Mouse (Mus musculus): ENCODE data around the gene Pcgf2. TPM values are rescaled to one million over a fixed set of nuclear protein-coding genes. Genes with fewer than 3 reads are reported as not detected.
A peak's percentile ranks its signal among the peaks of the same experiment; 100 is the strongest.

Pcgf2 gene
- total and polyA plus RNA-seq, 3 experiments, result 5.4 to 18.5 TPM; not detected in 1

GRCm38 (mm10) chr11:97666221-97666620 lies 34.1 kb downstream of the Pcgf2 start:
- DNase-seq (ENCODE audit: low spot score), result no peak
- H3K9me3 ChIP-seq (replicated peaks), result 0 out of 2 replicates have a peak, but pooled peaks cover 2% of the 10 kb centered on the region
- peaks cover 60% of the 10 kb centered on the region for H3K36me3 ChIP-seq (replicated peaks)
- peaks cover 41% of the 10 kb centered on the region for H3K4me1 ChIP-seq (ENCODE audit: insufficient read depth, low read depth, low read length)
- H3K4me3 ChIP-seq (ENCODE audit: low read depth, low read length), result no peak overlapping the region
- TF ChIP-seq TAL1 (conservative IDR thresholded peaks at IDR 0.05; ENCODE audit: low read depth, low read length) (no peak), GATA2 (IDR thresholded peaks at IDR 0.05; ENCODE audit: borderline replicate concordance, low read depth, low read length) (no peak), GATA1 (IDR thresholded peaks at IDR 0.05; ENCODE audit: borderline replicate concordance, low read length) (no peak), CTCF (IDR thresholded peaks at IDR 0.05; ENCODE audit: low read depth, low read length) (no peak), POLR2AphosphoS5 (IDR thresholded peaks at IDR 0.05; ENCODE audit: insufficient replicate concordance, low read depth, low read length) (no peak)
- peaks cover 51% of the 10 kb centered on the region for H3K27me3 ChIP-seq (ENCODE audit: insufficient read depth, low read length)
- no peak for ATAC-seq (ENCODE audit: extremely low read depth, insufficient number of reproducible peaks, low FRiP score, poor library complexity, severe bottlenecking)

GRCm38 (mm10) chr11:97665431-97665830 lies 34.9 kb downstream of the Pcgf2 start:
- Histone ChIP-seq H3K9me3 (replicated peaks) (0 out of 2 replicates have a peak, but pooled peaks cover 2% of the 10 kb centered on the region), H3K4me1 (ENCODE audit: insufficient read depth, low read depth, low read length) (peaks cover 49% of the 10 kb centered on the region), H3K4me3 (ENCODE audit: low read depth, low read length) (no peak overlapping the region), H3K27me3 (ENCODE audit: insufficient read depth, low read length) (peaks cover 59% of the 10 kb centered on the region), H3K36me3 (replicated peaks) (peaks cover 52% of the 10 kb centered on the region)
- DNase-seq (ENCODE audit: low spot score) (no peak), ATAC-seq (ENCODE audit: extremely low read depth, insufficient number of reproducible peaks, low FRiP score, poor library complexity, severe bottlenecking) (no peak)
- TF ChIP-seq TAL1 (conservative IDR thresholded peaks at IDR 0.05; ENCODE audit: low read depth, low read length), result no peak
- TF ChIP-seq GATA1 (IDR thresholded peaks at IDR 0.05; ENCODE audit: borderline replicate concordance, low read length), result no peak
- TF ChIP-seq POLR2AphosphoS5 (IDR thresholded peaks at IDR 0.05; ENCODE audit: insufficient replicate concordance, low read depth, low read length), result no peak
- no peak for TF ChIP-seq GATA2 (IDR thresholded peaks at IDR 0.05; ENCODE audit: borderline replicate concordance, low read depth, low read length)
- no peak for TF ChIP-seq CTCF (IDR thresholded peaks at IDR 0.05; ENCODE audit: low read depth, low read length)

- Histone ChIP-seq H3K4me1 (ENCODE audit: insufficient read depth, low read depth, low read length) (peaks cover 45% of the 10 kb centered on the region), H3K4me3 (ENCODE audit: low read depth, low read length) (no peak overlapping the region), H3K36me3 (replicated peaks) (peaks cover 45% of the 10 kb centered on the region), H3K27me3 (ENCODE audit: insufficient read depth, low read length) (peaks cover 63% of the 10 kb centered on the region), H3K9me3 (replicated peaks) (0 out of 2 replicates have a peak, but pooled peaks cover 2% of the 10 kb centered on the region)
- TF ChIP-seq CTCF (IDR thresholded peaks at IDR 0.05; ENCODE audit: low read depth, low read length) (no peak), TAL1 (conservative IDR thresholded peaks at IDR 0.05; ENCODE audit: low read depth, low read length) (no peak), POLR2AphosphoS5 (IDR thresholded peaks at IDR 0.05; ENCODE audit: insufficient replicate concordance, low read depth, low read length) (no peak), GATA1 (IDR thresholded peaks at IDR 0.05; ENCODE audit: borderline replicate concordance, low read length) (no peak)
- no peak for ATAC-seq (ENCODE audit: extremely low read depth, insufficient number of reproducible peaks, low FRiP score, poor library complexity, severe bottlenecking)
- no peak for DNase-seq (ENCODE audit: low spot score)
These were observed 35.5 kb downstream of the Pcgf2 start for GRCm38 (mm10) chr11:97664771-97665240.

- Histone ChIP-seq H3K4me3 (ENCODE audit: low read depth, low read length) (peak overlapping the region; percentile 71), H3K4me1 (ENCODE audit: insufficient read depth, low read depth, low read length) (peaks cover 46% of the 10 kb centered on the region), H3K36me3 (replicated peaks) (peaks cover 40% of the 10 kb centered on the region), H3K27me3 (ENCODE audit: insufficient read depth, low read length) (peaks cover 66% of the 10 kb centered on the region), H3K9me3 (replicated peaks) (0 out of 2 replicates have a peak, but pooled peaks cover 2% of the 10 kb centered on the region)
- DNase-seq (ENCODE audit: low spot score) (no peak), ATAC-seq (ENCODE audit: extremely low read depth, insufficient number of reproducible peaks, low FRiP score, poor library complexity, severe bottlenecking) (no peak)
- TF ChIP-seq TAL1 (conservative IDR thresholded peaks at IDR 0.05; ENCODE audit: low read depth, low read length) (no peak), CTCF (IDR thresholded peaks at IDR 0.05; ENCODE audit: low read depth, low read length) (no peak), GATA1 (IDR thresholded peaks at IDR 0.05; ENCODE audit: borderline replicate concordance, low read length) (no peak), POLR2AphosphoS5 (IDR thresholded peaks at IDR 0.05; ENCODE audit: insufficient replicate concordance, low read depth, low read length) (no peak), GATA2 (IDR thresholded peaks at IDR 0.05; ENCODE audit: borderline replicate concordance, low read depth, low read length) (no peak)
These were observed 36.0 kb downstream of the Pcgf2 start for GRCm38 (mm10) chr11:97664339-97664665.

- Histone ChIP-seq H3K4me1 (ENCODE audit: insufficient read depth, low read depth, low read length) (peaks cover 52% of the 10 kb centered on the region), H3K27me3 (ENCODE audit: insufficient read depth, low read length) (peaks cover 67% of the 10 kb centered on the region), H3K9me3 (replicated peaks) (0 out of 2 replicates have a peak, but pooled peaks cover 2% of the 10 kb centered on the region), H3K4me3 (ENCODE audit: low read depth, low read length) (peak overlapping the region; percentile 71), H3K36me3 (replicated peaks) (peaks cover 37% of the 10 kb centered on the region)
- TF ChIP-seq CTCF (IDR thresholded peaks at IDR 0.05; ENCODE audit: low read depth, low read length), result no peak
- no peak for TF ChIP-seq GATA1 (IDR thresholded peaks at IDR 0.05; ENCODE audit: borderline replicate concordance, low read length)
- ATAC-seq (ENCODE audit: extremely low read depth, insufficient number of reproducible peaks, low FRiP score, poor library complexity, severe bottlenecking), result no peak
- peak; percentile 42 for DNase-seq (ENCODE audit: low spot score)
These were observed 36.6 kb downstream of the Pcgf2 start for GRCm38 (mm10) chr11:97663528-97664338.

- peaks cover 31% of the 10 kb centered on the region for H3K36me3 ChIP-seq (replicated peaks)
- peak within 1 kb of the TSS; percentile 71 for H3K4me3 ChIP-seq (ENCODE audit: low read depth, low read length)
- peaks cover 53% of the 10 kb centered on the region for H3K4me1 ChIP-seq (ENCODE audit: insufficient read depth, low read depth, low read length)
- TF ChIP-seq POLR2AphosphoS5 (IDR thresholded peaks at IDR 0.05; ENCODE audit: insufficient replicate concordance, low read depth, low read length) (no peak), GATA2 (IDR thresholded peaks at IDR 0.05; ENCODE audit: borderline replicate concordance, low read depth, low read length) (no peak), TAL1 (conservative IDR thresholded peaks at IDR 0.05; ENCODE audit: low read depth, low read length) (no peak), CTCF (IDR thresholded peaks at IDR 0.05; ENCODE audit: low read depth, low read length) (no peak), GATA1 (IDR thresholded peaks at IDR 0.05; ENCODE audit: borderline replicate concordance, low read length) (no peak)
- 0 out of 2 replicates have a peak, but pooled peaks cover 2% of the 10 kb centered on the region for H3K9me3 ChIP-seq (replicated peaks)
- DNase-seq (ENCODE audit: low spot score), result peak; percentile 70
- peaks cover 65% of the 10 kb centered on the region for H3K27me3 ChIP-seq (ENCODE audit: insufficient read depth, low read length)
- no peak for ATAC-seq (ENCODE audit: extremely low read depth, insufficient number of reproducible peaks, low FRiP score, poor library complexity, severe bottlenecking)
These were observed 37.3 kb downstream of the Pcgf2 start, which contains the start of gene Mllt6 for GRCm38 (mm10) chr11:97662893-97663527. TSS of gene Mllt6 (plus strand) at chr11:97663414.
